Mouse (Mus musculus) T-helper 1 cell (primary cell): Measurements from ENCODE around the gene Plekhg1.

ENCODE experiments used
- in situ Hi-C: fragments of 300-600 bp; cut with MboI, MseI; formaldehyde crosslinking; loops from one replicate; pipeline ENCODE4 v1.15.1; 2025; ENCODE audit warnings: high pct_unique_total_duplicates

Plekhg1 gene

DNA sequence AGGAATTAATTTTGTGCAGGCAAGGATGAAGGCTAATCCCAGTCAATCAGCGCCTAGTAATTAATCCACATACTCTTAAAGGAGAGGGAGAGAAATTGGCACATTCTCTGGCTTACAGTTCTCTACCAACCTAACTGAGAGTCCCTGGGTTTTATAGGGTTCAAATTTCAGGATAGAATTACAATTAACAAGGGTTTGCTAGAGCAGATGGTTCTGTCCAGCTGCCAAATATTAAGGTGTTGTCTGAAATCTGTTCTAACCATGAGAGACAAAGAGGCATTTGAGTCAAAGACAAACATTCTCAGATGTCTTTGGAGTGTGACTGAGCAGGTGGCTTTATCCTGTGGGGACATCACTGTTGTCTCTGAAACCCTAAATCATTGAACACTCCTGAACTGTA is 87.2 kb downstream of the Plekhg1 start:
- in situ Hi-C loops = no loop called here

DNA sequence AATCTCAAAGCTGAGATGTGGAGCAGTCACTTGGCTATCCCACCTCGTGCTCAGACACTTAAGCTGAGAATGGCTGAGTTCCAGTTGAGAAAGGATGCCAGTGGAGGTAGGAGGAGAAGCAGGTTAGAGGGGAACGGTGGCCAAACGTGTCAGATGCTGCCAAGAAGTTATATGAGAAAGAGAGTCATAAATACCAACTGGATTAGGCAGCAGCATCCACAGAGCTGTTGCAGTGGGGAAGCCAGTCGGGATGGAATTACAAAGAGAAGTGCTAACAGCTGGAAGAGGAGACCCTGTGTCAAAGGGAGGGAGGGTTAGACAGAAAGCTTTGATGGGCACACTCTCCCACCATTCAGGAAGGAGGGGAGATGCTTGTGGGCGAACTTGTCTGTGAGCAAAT is 89.3 kb downstream of the Plekhg1 start:
- in situ Hi-C loops = no loop called here

DNA sequence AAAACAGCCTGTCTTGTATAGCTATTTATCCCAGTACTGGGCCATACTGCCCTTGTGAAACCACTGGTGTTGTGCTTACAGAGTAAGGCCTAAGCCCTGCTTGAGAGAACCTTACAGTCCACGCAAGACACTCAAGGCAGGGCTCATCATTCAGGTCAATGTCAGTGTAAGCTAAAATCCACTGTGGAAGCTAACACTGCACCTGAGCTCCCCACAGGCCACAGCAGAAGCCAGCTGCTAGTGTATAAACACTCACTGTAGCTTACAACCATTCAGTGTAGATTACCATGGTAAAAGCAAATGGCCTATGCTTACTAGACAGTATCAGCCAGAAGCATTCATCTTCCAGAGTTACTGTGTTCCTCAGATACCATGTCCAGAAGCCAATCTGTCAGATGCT is 90.5 kb downstream of the Plekhg1 start:
- in situ Hi-C loops = no loop called here

DNA sequence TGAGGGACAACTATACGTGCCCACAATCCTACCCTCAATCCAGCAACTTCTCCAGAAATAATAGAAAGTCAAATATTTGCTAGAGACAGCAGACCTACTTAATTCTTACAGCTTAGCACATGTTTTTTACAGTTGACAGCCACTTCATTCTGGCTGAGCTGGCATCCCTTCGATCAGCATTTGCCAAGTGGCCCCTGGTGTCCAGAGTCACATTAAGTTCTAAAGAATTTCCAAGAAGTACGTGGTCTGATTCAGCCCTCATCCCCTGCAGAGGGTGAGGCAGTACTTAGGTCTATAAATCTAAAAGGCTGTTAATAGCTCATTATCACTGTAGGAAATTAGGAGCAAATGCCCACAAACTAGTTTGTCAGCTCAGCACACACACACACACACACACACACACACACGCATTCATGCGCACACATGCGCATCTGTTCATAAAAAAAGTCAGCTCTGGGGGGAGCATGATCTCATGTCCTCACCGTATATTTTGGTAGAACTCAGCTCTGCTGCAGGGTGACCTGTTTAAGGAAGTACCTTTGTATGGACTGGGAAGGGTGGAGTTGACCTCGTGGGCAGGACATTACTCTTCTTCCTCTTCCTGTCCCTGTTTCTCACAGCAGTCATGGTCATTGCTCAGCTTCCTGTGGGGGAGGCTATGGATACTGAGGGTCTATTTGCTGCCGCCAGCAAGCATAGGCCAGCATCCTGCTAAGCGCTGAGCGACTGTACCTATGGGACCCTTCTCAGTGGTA is 91.6 kb downstream of the Plekhg1 start:
- in situ Hi-C loops = no loop called here

DNA sequence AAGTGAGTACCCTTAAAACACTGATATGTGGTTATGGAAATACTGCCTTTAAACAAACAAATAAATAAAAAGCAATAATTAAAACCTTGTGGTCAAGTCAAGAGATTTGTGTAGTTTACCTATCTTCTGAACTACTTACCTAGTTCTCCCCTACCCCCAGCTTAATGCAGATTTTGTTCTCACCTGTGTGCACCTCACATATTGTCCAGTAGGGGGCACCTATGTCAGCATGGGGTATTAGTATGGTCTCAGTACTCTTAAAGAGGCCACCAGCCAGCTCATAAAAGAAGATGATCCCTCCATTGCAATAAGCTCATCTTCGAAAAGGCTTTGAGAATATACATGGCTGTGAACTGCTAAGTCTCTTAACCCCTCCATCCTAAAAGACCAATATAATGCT is 93.9 kb downstream of the Plekhg1 start:
- in situ Hi-C loops = no loop called here

DNA sequence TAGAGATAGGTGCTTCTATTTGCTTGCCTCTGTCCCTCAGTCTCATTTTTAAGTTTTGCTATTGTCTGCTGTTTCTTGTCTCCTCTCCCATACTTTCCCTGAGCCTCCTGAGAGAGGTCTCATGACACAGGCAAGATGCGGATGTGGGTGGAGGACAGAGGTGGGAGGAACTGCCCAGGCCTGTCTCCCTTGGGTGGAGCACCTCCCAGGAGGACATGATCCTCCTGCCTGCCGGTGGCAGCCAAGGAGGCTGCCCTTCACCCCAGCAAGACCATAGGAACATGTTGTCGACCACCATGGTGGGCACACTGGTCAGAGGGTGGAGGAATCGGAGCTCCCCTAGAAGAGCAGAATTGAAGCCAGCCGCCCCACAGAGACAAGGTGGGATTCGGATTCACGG is 94.5 kb downstream of the Plekhg1 start:
- in situ Hi-C loops = no loop called here

DNA sequence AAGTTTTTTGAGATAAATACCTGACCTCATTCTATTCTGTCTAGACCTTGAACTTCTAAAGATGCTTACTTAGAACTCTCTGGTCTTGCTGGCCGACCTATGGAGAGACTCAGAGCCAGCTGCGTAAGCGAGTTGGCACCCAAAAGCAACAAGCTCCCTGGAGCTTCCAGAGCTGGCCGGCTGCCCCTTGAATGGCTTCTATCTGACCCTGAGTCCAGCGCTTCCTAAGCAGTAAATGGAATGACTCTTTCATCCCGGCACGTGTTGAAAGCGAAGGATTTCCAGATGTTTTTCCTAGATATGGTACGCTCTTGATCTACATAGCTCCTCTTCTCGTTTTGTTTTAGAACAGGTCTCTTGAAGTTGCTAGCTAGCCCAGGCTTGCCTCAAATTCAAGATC is 95.5 kb downstream of the Plekhg1 start:
- in situ Hi-C loops = no loop called here

DNA sequence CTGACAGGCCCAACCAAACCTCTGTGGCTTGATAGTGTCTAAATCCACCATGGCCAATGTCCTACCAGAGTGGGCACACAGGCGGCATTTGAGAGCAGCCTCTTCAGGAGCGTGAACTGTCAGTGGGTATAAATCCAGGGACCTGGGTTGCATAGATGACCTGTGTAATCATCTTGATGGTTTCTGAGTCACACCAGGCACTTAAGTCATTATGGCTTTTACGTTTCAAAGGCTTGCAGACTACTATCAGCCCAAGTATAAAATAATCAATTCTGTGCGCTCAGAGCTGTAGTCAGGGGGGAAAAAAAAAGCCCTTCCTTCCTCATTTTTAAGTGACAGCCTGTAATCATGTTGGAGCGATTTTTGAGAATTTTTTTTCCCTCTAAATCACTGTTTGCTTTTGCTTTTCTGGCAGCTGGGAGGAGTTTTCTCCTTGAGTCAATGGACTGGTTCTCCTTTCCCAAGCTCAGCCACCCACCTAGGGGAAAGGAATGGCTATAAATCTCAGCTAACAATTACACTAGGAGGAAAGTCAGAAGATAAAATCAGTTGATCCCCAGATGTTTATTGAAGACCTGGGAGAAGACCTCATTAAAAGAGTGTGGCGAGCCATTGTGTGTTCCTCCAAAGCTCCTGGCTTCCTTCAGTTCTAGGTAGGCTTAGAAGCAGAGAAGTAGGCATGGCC is 99.7 kb downstream of the Plekhg1 start:
- in situ Hi-C loops = no loop called here

DNA sequence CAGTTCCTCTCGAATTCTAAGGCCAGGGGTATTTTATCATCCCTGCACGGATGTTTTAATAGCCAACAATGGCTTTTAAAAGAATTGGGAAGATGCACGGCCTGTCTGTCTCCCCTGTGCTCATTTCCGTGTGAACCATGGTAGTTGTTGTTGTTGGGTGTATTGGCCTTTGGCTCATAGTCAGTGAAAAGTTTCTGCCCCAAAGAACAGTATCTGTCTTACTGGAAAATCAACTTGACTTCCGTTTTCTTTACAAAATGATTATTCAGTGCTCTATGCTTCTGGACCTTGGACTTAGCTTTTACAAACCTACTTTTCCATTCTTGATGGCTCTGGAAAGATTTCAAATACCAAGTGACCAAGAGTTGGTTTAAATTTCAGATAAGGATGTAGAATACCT is 104.3 kb downstream of the Plekhg1 start:
- in situ Hi-C loops = no loop called here

DNA sequence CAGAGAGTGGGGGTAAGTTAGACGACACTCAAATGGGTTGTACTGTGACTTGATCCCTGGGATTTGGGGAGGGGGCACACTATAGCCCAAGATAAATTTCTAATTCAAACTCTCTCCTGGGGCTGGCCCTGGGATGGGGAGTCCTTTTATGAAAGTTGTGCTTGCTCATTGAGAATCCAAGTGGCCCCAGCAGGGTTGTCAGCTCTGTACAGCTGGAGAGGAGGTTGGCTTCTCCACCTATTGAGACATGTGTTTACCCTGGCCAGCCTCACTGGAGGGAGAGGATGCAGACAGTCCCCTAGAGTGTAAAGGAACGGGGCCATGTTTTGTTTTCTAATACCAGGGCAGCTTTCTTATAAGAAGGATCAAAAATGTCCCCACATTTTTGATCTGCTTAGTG is 106.9 kb downstream of the Plekhg1 start:
- in situ Hi-C loops = no loop called here

DNA sequence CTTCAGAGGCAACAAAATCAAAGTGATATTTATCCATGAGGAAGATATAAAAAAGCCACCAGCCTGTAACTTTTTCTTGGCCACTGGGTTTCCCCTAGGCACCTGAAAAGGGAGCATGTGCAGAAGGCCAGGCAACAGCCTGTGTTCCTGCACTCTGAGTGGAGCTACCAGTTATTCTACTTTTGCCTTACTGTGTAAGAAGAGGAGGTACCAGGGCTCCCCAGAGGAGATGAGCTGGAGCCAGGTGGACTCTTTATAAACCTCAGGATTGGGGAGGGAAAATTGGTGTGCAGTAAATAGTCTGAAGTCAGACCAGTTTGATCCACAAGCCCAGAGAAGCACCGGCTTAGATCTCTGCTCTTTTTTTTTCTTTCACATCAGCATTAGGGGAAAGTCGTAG is 111.3 kb downstream of the Plekhg1 start:
- in situ Hi-C loops = no loop called here

DNA sequence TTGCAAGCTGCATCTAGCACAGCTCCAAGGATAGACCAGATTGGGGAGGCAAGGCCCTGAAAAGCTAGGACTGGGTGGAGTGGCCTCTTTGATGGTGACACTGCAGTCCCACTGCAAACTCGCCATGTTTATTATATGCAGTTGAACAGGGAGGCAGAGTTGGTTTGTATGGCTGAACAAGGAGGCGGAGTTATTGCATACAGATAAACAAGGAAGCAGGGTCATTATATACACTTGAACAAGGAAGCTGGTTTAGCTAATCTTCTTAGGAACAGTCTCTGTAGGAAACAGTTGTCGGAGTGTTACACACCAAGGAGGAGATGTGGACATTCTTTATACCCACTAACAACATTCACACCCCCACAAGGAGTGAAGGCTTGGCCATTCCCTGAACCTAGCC is 112.6 kb downstream of the Plekhg1 start:
- in situ Hi-C loops = no loop called here

DNA sequence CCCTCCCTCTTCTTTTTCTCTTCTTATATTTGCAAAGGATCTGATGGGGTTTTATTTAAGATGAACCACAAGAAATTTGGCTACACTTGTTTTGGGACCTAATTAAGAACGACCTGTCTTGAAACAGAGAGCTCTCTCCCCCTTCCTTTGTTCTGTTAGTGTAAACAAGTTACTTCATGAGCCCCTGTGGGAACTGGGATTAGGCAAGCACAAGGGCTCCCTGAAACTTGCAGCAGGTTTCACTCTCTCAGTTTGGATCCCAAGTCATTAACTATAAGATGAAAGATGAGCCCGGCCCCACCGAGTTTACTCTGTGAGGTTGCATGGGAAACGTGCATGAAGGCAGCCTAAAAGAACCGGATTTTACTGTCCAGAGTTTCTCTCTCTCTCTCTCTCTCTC is 117.7 kb downstream of the Plekhg1 start:
- in situ Hi-C loops = no loop called here

DNA sequence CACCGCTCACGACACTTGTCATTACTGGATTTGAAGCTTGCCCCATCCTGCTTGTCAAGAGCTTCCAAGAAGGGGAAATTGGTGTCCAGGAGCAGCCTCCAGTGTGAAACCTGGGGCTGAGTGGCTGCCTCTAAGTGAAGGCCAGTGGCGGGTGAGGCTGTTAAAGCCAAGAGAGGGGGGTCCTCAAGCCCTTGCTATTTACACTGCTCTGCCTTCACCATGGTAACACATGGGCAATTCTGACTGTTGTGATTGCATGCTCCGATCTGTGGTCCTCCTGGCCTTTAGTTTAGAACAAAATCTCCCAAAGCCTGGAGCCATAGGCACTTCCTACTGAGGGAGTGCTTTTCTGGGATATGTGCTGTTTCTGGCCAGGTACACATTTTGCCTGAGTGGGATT is 118.3 kb downstream of the Plekhg1 start:
- in situ Hi-C loops = no loop called here

DNA sequence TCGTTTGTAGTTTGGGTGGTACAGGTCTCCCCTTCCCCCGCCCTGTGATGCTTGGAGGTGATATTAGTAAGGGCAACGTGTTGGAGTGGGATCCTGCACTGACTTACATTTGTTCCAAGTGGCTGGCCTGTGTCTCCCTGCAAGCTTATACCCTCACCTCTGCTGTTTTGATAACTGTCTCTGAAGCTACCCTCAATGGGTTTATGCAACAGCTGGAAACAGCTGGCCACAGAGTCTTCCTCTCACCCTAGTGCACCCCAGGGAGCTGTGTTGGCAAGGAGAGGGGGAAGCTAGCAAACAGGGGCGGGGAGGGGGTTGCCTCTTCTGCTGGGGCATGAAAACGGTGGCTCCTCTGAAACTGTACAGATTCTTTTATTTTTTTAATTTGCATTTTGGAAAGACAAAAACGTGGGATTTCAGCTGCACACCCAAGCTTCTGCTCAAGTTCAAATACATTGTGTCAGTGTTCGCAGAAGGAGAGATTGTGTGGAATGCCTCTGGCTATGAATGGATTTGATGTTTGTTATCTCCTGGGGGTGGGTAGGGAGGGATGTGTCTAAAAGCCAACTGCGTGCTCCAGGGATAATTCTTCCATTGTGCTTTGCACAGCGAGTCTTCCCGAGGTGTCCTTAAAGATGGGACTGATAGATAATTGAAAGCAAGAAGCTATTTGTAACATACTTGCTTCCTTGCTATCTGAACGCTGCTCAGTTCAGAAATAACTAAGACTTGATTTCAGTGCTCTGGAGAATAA is 119.0 kb downstream of the Plekhg1 start:
- in situ Hi-C loops = no loop called here

DNA sequence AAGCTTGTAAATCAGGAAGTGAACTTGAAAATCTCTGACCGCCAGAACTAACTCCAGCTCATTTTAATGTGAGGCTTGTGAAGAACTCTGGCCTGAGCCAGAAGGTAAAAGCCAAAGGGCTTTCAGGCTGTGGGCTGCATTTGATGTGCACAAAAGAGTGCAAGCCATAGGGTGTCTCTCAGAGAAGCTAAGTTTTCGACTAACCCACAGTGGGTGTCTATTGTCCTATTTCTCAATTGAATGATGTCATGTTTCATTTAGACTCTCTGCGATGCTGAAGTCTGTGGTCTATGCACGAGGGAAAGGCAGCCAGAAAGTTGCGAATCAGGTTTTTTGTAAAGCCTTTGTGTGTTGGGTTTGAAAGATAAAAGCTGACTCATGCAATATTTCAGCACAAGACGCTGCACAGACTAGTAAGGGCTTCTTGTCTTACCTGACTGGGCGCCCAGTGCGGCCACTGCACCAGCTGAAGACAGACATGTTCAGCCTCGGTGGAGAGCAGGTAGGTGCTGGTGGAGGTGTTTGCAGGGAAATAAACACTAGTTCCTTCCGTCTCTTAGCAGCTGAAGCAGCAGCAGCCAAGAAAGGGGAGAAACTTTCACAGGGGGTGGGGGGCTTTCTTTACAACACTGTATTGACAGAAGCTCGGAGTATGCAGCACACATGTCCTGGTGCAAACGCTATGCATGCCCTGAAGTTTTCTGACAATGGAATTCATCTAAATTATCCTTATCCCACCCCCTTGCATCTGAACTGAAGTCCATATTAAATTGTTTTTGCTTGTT is 123.4 kb downstream of the Plekhg1 start:
- in situ Hi-C loops = no loop called here

DNA sequence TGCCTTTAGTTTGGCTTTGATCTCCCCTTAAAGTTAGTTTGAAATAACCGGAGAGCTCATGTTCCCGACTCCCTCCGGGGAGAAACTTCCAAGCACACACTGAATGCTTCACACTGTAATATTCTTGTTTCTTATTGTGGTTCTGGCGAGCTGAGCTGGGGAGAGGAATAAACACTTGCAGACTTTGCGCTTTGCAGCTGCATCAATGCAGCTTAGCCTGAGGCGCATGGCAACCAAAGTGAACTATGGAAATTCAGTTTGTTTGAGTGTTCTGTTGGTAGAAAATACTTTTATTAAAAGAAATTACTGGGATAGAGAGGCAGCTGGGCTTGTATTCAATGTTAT is 124.0 kb downstream of the Plekhg1 start:
- in situ Hi-C loops = no loop called here

DNA sequence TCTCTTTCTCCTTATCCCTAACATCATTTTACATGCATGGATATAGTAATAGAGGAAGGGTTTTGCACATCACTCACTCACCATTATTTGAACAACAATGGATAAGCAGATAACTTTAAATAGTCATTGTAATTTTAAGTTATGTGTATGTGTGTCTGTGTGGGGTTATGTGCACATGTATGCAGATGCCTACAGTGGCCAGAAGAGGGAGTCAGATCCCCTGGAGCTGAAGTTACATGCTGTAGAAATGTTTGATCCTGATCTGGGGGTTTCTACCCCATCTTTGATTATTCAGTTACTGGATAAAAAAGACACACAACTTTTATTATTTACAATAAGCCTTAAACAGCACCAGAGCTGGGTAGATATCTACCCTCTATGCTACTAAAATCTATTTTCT is 127.1 kb downstream of the Plekhg1 start:
- in situ Hi-C loops = no loop called here

DNA sequence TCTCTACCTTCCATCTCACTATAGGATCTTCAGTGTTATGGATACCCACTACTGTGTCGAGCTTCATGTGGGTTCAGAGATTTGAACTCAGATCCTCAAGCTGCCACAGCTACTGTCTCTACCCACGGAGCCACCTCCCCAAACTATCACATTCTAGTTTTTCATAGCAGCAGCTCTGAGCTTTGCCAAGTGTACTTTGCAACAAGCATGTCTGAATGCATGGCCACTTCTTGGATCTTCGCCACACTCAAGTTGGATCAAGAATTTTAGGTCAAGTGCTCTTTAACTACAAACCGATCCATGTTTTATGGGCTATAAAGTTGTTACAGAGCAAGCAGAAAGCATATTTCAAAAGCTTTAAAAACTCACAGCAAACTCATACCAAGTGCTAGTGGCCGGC is 130.7 kb downstream of the Plekhg1 start:
- in situ Hi-C loops = no loop called here

DNA sequence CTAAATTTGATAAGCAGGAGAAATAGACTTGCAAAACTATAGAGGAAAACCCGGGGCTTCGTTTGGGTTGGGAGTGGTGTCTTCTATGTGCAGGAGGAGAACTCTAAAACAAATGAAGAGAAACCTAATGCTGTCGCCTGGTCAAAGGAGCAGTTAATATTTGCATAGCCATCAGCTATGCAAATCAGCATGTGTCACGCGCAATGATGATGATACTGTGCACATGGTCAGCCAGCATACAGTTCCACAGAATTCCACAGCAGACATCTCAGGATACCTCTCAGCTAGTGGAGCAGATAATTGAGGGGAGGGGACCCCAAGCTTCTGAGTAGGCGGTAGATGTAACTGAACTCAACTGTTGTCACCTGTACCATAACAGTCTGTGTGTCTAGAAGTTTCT is 133.3 kb downstream of the Plekhg1 start:
- in situ Hi-C loops = no loop called here

DNA sequence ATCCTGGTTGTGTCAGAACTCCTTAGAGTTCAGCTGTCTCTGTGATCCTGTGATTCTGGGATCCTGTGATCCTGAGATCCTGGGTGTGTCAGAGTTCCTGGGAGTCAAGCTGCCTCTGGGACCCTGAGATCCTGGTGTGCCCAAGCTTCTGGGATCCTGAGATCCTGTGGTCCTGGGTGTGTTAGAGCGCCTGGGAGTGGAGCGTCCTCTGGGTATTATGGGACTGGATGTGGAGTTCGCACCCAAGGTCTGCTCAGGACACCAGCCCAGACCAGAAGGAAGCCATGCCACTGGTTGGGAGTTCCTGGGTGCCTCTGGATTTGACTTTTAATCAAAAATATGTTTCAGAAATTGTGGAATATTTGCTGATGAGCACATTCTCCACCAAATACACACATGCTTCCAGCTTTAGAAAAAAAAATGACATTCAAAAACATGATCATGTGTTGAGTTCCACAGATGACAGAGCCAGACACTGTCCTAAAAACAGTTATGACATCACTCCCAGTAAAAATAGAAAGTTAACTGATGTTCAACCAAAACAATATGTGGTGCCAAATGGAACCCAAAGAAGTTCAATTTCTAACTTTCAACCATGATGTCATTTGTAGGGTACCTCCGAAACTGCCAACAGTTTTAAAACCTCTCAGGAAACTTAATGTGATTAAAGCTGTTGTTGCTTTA is 137.8 kb downstream of the Plekhg1 start:
- in situ Hi-C loops = no loop called here

DNA sequence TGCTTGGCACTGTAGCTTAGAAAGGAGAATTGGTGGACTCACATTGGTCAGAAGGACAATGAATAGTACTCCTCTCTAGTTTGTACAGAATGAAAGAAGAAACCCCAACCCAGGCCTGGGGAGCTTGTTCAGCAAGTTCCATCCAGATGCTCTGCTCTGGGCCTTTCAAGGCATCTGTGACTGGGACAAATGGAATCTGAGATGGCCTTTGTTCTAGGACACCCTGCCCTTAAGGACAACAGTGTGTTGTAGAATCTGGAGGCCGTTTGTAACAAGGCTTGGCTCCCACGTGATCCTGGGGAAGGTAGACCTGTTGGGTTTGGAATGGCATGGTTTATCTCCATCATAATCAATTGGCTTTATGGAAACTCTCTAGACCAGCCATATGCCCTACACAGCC is 141.0 kb downstream of the Plekhg1 start:
- in situ Hi-C loops = no loop called here
